Mouse (Mus musculus) spleen, adult 12 weeks (tissue): ENCODE measurements around the gene 2010111I01Rik.

Experiments
- DNase-seq: peaks from one replicate; pipeline ENCODE4 v3.0.0; 2022; ENCODE audit warnings: low spot score

2010111I01Rik gene

GRCm38 (mm10) chr13:63289152-63289551 lies 324.5 kb downstream of the 2010111I01Rik start:
- DNase-seq = no peak

- DNase-seq = no peak
Measured at GRCm38 (mm10) chr13:63289687-63290086, 325.0 kb downstream of the 2010111I01Rik start.

- no peak for DNase-seq
Measured at GRCm38 (mm10) chr13:63290126-63290525, 325.4 kb downstream of the 2010111I01Rik start.

GRCm38 (mm10) chr13:63291016-63291415 lies 326.3 kb downstream of the 2010111I01Rik start:
- DNase-seq = no peak

GRCm38 (mm10) chr13:63293647-63294046 lies 329.0 kb downstream of the 2010111I01Rik start:
- DNase-seq = no peak

- no peak for DNase-seq
Measured at GRCm38 (mm10) chr13:63294359-63295193, 329.9 kb downstream of the 2010111I01Rik start.

- no peak for DNase-seq
Measured at GRCm38 (mm10) chr13:63296300-63296699, 331.6 kb downstream of the 2010111I01Rik start.

- no peak for DNase-seq
Measured at GRCm38 (mm10) chr13:63297003-63297402, 332.3 kb downstream of the 2010111I01Rik start.

GRCm38 (mm10) chr13:63297933-63298332 lies 333.2 kb downstream of the 2010111I01Rik start:
- DNase-seq = no peak

GRCm38 (mm10) chr13:63298931-63299330 lies 334.2 kb downstream of the 2010111I01Rik start:
- no peak for DNase-seq

GRCm38 (mm10) chr13:63300929-63301328 lies 336.2 kb downstream of the 2010111I01Rik start:
- no peak for DNase-seq

GRCm38 (mm10) chr13:63301764-63302209 lies 337.1 kb downstream of the 2010111I01Rik start:
- no peak for DNase-seq

GRCm38 (mm10) chr13:63302381-63302780 lies 337.7 kb downstream of the 2010111I01Rik start:
- DNase-seq = no peak

GRCm38 (mm10) chr13:63304124-63304792 lies 339.6 kb downstream of the 2010111I01Rik start:
- no peak for DNase-seq

- no peak for DNase-seq
Measured at GRCm38 (mm10) chr13:63304799-63305159, 340.1 kb downstream of the 2010111I01Rik start.

GRCm38 (mm10) chr13:63305160-63306011 lies 340.7 kb downstream of the 2010111I01Rik start:
- DNase-seq = no peak

- DNase-seq = no peak
Measured at GRCm38 (mm10) chr13:63306768-63307167, 342.1 kb downstream of the 2010111I01Rik start.

- no peak for DNase-seq
Measured at GRCm38 (mm10) chr13:63309563-63309962, 344.9 kb downstream of the 2010111I01Rik start.

GRCm38 (mm10) chr13:63311156-63311555 lies 346.5 kb downstream of the 2010111I01Rik start:
- no peak for DNase-seq

- DNase-seq = no peak
Measured at GRCm38 (mm10) chr13:63313247-63313646, 348.6 kb downstream of the 2010111I01Rik start.

GRCm38 (mm10) chr13:63313748-63314607 lies 349.3 kb downstream of the 2010111I01Rik start:
- DNase-seq = no peak
